In the genomic region with DNA sequence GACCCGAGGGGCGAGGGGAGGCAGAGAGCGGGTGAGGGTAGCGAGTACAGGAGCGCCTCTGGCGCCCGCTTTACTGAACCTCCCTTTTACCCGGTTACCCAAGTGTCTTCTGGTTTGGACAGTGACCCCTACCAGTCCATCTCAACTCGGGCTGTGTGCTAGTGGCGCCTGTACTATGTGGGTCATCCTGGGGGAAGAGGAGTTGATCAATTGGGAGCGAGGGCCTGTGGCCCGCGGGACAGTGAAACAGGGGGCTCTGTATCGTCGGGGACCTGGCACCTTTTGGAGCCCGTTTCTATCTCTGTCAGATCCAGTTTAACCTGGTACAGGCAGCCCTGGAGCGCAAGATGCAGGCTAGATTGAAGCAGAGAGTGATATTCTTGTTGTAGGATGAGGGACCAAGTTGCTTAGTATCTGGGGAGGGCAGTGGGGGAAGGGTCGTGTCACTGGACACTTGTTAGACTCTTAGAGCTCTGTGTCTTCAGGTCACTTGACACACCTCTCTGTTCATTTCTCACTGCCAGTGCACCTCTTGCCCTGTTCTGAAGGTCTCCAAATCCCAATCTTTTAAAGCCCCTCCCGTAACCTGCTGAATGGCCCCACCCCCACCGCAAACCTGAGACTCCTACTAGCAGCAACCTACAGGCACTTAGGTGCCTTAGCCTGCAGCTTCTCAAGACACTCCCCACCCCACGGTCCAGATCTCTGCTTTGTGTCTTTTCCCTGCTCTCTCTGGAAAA, we compare ENCODE assay signal across 8 mouse cellular contexts. TPM values are rescaled to one million over a fixed set of nuclear protein-coding genes. Genes with fewer than 3 reads are reported as not detected.
A peak's percentile ranks its signal among the peaks of the same experiment; 100 is the strongest.
DNase-seq lines count a peak whose midpoint lies in the region; ATAC-seq and TF ChIP-seq lines count a peak whose summit lies in the region.

No protein-coding gene starts in this region.

- H3K27me3 ChIP-seq in forebrain, embryonic 12.5 days = peaks cover 49% of the 10 kb centered on the region
- peaks cover 16% of the 10 kb centered on the region for H3K27me3 ChIP-seq in limb, embryonic 14.5 days (ENCODE audit: control insufficient read depth, insufficient read depth, low read length)
- H3K27me3 ChIP-seq in stomach, embryonic 14.5 days (ENCODE audit: control insufficient read depth, insufficient read depth, low read length) = no peaks in the 10 kb centered on the region

- H3K9ac ChIP-seq in forebrain, embryonic 12.5 days = peak overlapping the region; percentile 40
- H3K9ac ChIP-seq in limb, embryonic 14.5 days (ENCODE audit: low read depth, low read length, severe bottlenecking) = 0 out of 2 replicates have a peak overlapping the region, but pooled peaks have one; percentile 28
- H3K9ac ChIP-seq in stomach, embryonic 14.5 days (replicated peaks; ENCODE audit: low read depth, low read length) = 0 out of 2 replicates have a peak overlapping the region, but pooled peaks have one; percentile 21

- peak overlapping the region; percentile 58 for H3K4me3 ChIP-seq in layer of hippocampus, adult 2 months
- H3K4me3 ChIP-seq in forebrain, embryonic 12.5 days (replicated peaks) = peak overlapping the region; percentile 44
- peak overlapping the region; percentile 38 for H3K4me3 ChIP-seq in limb, embryonic 14.5 days (replicated peaks; ENCODE audit: low read length)
- H3K4me3 ChIP-seq in stomach, embryonic 14.5 days (ENCODE audit: low read depth, low read length) = peak overlapping the region; percentile 33

- DNase-seq in adrenal gland, postnatal 10 days = peak; percentile 6
- no peak for DNase-seq in adrenal gland, postnatal 4 days (ENCODE audit: low spot score in 2 of 2)
- DNase-seq in layer of hippocampus, adult 2 months (ENCODE audit: low spot score in 2 of 2) = no peak
- DNase-seq in layer of hippocampus, adult 11-12 months (ENCODE audit: low spot score) = no peak
- no peak for DNase-seq in limb, embryonic 14.5 days (ENCODE audit: low spot score)
- DNase-seq in ovary, postnatal 10 days (ENCODE audit: low spot score) = no peak

- no peaks in the 10 kb centered on the region for H3K36me3 ChIP-seq in forebrain, embryonic 12.5 days (replicated peaks)
- H3K36me3 ChIP-seq in limb, embryonic 14.5 days (ENCODE audit: control insufficient read depth, insufficient read depth, low read length) = no peaks in the 10 kb centered on the region
- no peaks in the 10 kb centered on the region for H3K36me3 ChIP-seq in stomach, embryonic 14.5 days (ENCODE audit: control insufficient read depth, insufficient read depth, low read length)

- 20% methylated on average over 16 of the region's 21 CpGs for WGBS in forebrain, embryonic 12.5 days
- WGBS in limb, embryonic 14.5 days = 13% methylated on average over 19 of the region's 21 CpGs
- 21% methylated on average over 21 of the region's 21 CpGs for WGBS in stomach, embryonic 14.5 days

- peak; percentile 79 for ATAC-seq in forebrain, embryonic 12.5 days (ENCODE audit: low FRiP score)
- peak; percentile 65; the same call in 1 of the 2 replicates for ATAC-seq in limb, embryonic 14.5 days (ENCODE audit: low FRiP score, low read depth)
- ATAC-seq in stomach, embryonic 14.5 days (ENCODE audit: insufficient number of reproducible peaks, insufficient read depth, low FRiP score, low read depth) = peak; percentile 56; the same call in 1 of the 2 replicates

- no peaks in the 10 kb centered on the region for H3K9me3 ChIP-seq in forebrain, embryonic 12.5 days
- H3K9me3 ChIP-seq in limb, embryonic 14.5 days (ENCODE audit: control insufficient read depth, low read length) = no peaks in the 10 kb centered on the region
- H3K9me3 ChIP-seq in stomach, embryonic 14.5 days (ENCODE audit: control insufficient read depth, low read depth, low read length) = no peaks in the 10 kb centered on the region

- H3K4me1 ChIP-seq in forebrain, embryonic 12.5 days = no peaks in the 10 kb centered on the region
- H3K4me1 ChIP-seq in limb, embryonic 14.5 days (ENCODE audit: control insufficient read depth, insufficient read depth, low read length) = no peaks in the 10 kb centered on the region
- H3K4me1 ChIP-seq in stomach, embryonic 14.5 days (ENCODE audit: control insufficient read depth, insufficient read depth, low read length) = no peaks in the 10 kb centered on the region

- peak overlapping the region; percentile 89 for H3K27ac ChIP-seq in layer of hippocampus, adult 2 months
- no peak overlapping the region for H3K27ac ChIP-seq in forebrain, embryonic 12.5 days
- H3K27ac ChIP-seq in limb, embryonic 14.5 days (replicated peaks; ENCODE audit: low read depth, low read length) = no peak overlapping the region
- H3K27ac ChIP-seq in stomach, embryonic 14.5 days (ENCODE audit: low read length) = 0 out of 2 replicates have a peak overlapping the region, but pooled peaks have one; percentile 10

- no peak for TF ChIP-seq POLR2A in limb, embryonic 14.5 days (IDR thresholded peaks at IDR 0.05; ENCODE audit: borderline replicate concordance, extremely low read depth, insufficient read depth, insufficient read length)

- TF ChIP-seq CTCF in layer of hippocampus, adult 2 months (conservative IDR thresholded peaks at IDR 0.05) = no peak; the same call in 1 of the 2 replicates

- H3K4me2 ChIP-seq in forebrain, embryonic 12.5 days = peak overlapping the region; percentile 65
- peak overlapping the region; percentile 58 for H3K4me2 ChIP-seq in limb, embryonic 14.5 days (replicated peaks; ENCODE audit: low read depth, low read length, severe bottlenecking)
- peak overlapping the region; percentile 55 for H3K4me2 ChIP-seq in stomach, embryonic 14.5 days (replicated peaks; ENCODE audit: low read depth, low read length)

RNA-seq across cellular contexts. Expression of gene Rtl4, which starts 0.6 kb away (rescaled TPM):
- total RNA-seq in adrenal gland, postnatal 10 days (2021) = 1 to 10 TPM; 1.9 to 2.0 TPM
- total RNA-seq in adrenal gland, postnatal 4 days (2021) = 1 to 10 TPM; 2.9 to 3.6 TPM
- 1 to 10 TPM; 3.1 to 4.3 TPM for total RNA-seq in layer of hippocampus, adult 2 months (2021)
- 0.15 and 0.17 TPM in 2 replicates for polyA plus RNA-seq in forebrain, embryonic 12.5 days (2016; fragmentation: Nextera tagmentation; extraction: Ambion mirVana)
- 0.80 and 1.0 TPM in 2 replicates for polyA plus RNA-seq in limb, embryonic 14.5 days (2012; rRNA removed)
- 0.65 and 1.3 TPM in 2 replicates for polyA plus RNA-seq in limb, embryonic 14.5 days (2014; fragmentation: Nextera tagmentation; extraction: Ambion mirVana)
- 1.1 and 1.9 TPM in 2 replicates for polyA plus RNA-seq in stomach, embryonic 14.5 days (2014; fragmentation: Nextera tagmentation; extraction: Ambion mirVana)

RNA-seq across cellular contexts. Expression of gene Trpc5, which starts 1.3 kb away (rescaled TPM):
- 1 to 10 TPM in 1 of 2 experiments, under 1 TPM in 1; 0.87 to 1.8 TPM for total RNA-seq in adrenal gland, postnatal 10 days (2021)
- total RNA-seq in adrenal gland, postnatal 4 days (2021) = 1 to 10 TPM; 2.9 to 4.0 TPM
- 10 to 100 TPM; 32.4 to 34.9 TPM for total RNA-seq in layer of hippocampus, adult 2 months (2021)
- 0.26 and 0.33 TPM in 2 replicates for polyA plus RNA-seq in forebrain, embryonic 12.5 days (2016; fragmentation: Nextera tagmentation; extraction: Ambion mirVana)
- 0.50 and 0.54 TPM in 2 replicates for polyA plus RNA-seq in limb, embryonic 14.5 days (2012; rRNA removed)
- polyA plus RNA-seq in limb, embryonic 14.5 days (2014; fragmentation: Nextera tagmentation; extraction: Ambion mirVana) = 0.28 and 0.51 TPM in 2 replicates
- 0.90 and 1.00 TPM in 2 replicates for polyA plus RNA-seq in stomach, embryonic 14.5 days (2014; fragmentation: Nextera tagmentation; extraction: Ambion mirVana)

Comparison
In these comparisons a context has a peak if more than half of its experiments do, and no peak if none do; other contexts are left out.
1. H3K27ac ChIP-seq: peak in layer of hippocampus, adult 2 months (single experiment) and stomach, embryonic 14.5 days (single experiment); none in forebrain, embryonic 12.5 days (single experiment) and limb, embryonic 14.5 days (single experiment).
2. RNA of gene Trpc5, which starts 1.3 kb away (total RNA-seq): 32.4 to 34.9 TPM in layer of hippocampus, adult 2 months; 2.9 to 4.0 TPM in adrenal gland, postnatal 4 days and 0.87 to 1.8 TPM in adrenal gland, postnatal 10 days; every median in the first group is over 4 times any median in the second.
3. Peak in every context shown above with its lines, with median percentiles within 50 percentile points of each other: H3K4me3 ChIP-seq, ATAC-seq, H3K4me2 ChIP-seq and H3K9ac ChIP-seq.